Mouse (Mus musculus) spleen, adult 2 months (tissue): ENCODE results near the gene Cisd2.

ENCODE experiments used
- CTCF ChIP-seq: fragments of 200-500 bp; IDR thresholded peaks from 2 replicates; pipeline ENCODE4 v1.5.1; 2011; ENCODE audit warnings: mild to moderate bottlenecking, inconsistent platforms; ENCODE audit not compliant: insufficient read depth, insufficient read length, insufficient replicate concordance; ENCODE audit errors: extremely low read depth
- POLR2A ChIP-seq: fragments of 200-500 bp; IDR thresholded peaks from 2 replicates; pipeline ENCODE4 v1.6.1; 2011; ENCODE audit warnings: low read depth, low read length, inconsistent platforms

DNA sequence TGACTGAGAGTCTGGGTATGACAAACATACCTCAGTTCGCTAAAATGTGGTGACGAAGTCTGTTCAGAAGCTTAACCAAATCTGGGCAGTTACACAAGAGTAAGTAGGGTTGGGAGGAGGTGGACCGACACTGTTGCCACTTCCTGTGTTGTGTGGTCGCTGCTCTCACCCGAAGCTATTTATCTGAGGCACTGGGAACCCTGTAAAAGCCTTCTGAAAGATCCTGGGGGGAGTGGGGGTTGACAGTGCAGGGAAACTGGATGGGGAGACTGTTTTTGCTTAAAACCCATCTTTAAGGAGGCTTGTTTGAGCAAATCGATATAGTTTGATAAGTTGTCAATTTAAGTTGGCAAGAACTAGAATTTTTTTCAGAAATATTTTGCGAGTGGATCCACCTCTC is 16.5 kb upstream of the Cisd2 start:
- no peak; the same call in none of the 2 replicates for TF ChIP-seq POLR2A
- no peak for TF ChIP-seq CTCF
